Mouse (Mus musculus) thymus, postnatal 25 days (tissue): ENCODE results near the gene Shoc2.

Source experiments
- DNase-seq: peaks from one replicate; pipeline ENCODE4 v3.0.0; 2022

Gene Shoc2

GRCm38 (mm10) chr19:54039441-54039840 lies 95.3 kb downstream of the Shoc2 start:
- DNase-seq: no peak

- DNase-seq: no peak
These were observed 96.4 kb downstream of the Shoc2 start for GRCm38 (mm10) chr19:54040356-54041028.

- DNase-seq: no peak
These were observed 96.9 kb downstream of the Shoc2 start for GRCm38 (mm10) chr19:54041029-54041367.

GRCm38 (mm10) chr19:54043851-54044250 lies 99.7 kb downstream of the Shoc2 start, which contains the start of gene Adra2a:
Adra2a (plus strand) TSS chr19:54044151.
- no peak for DNase-seq

- DNase-seq: peak; percentile 50
These were observed 100.6 kb downstream of the Shoc2 start for GRCm38 (mm10) chr19:54044507-54045371.

GRCm38 (mm10) chr19:54045412-54045811 lies 101.3 kb downstream of the Shoc2 start:
- no peak for DNase-seq

GRCm38 (mm10) chr19:54045931-54046683 lies 102.0 kb downstream of the Shoc2 start:
- DNase-seq: peak; percentile 12

GRCm38 (mm10) chr19:54046684-54047070 lies 102.6 kb downstream of the Shoc2 start:
- no peak for DNase-seq

GRCm38 (mm10) chr19:54047386-54048050 lies 103.4 kb downstream of the Shoc2 start:
- no peak for DNase-seq

GRCm38 (mm10) chr19:54048161-54048885 lies 104.2 kb downstream of the Shoc2 start:
- no peak for DNase-seq

- no peak for DNase-seq
These were observed 107.5 kb downstream of the Shoc2 start for GRCm38 (mm10) chr19:54051651-54052050.

- no peak for DNase-seq
These were observed 111.7 kb downstream of the Shoc2 start for GRCm38 (mm10) chr19:54055845-54056244.

GRCm38 (mm10) chr19:54068447-54068846 lies 124.3 kb downstream of the Shoc2 start:
- no peak for DNase-seq

- DNase-seq: no peak
These were observed 126.4 kb downstream of the Shoc2 start for GRCm38 (mm10) chr19:54070521-54070920.

- no peak for DNase-seq
These were observed 128.2 kb downstream of the Shoc2 start for GRCm38 (mm10) chr19:54072233-54072800.

GRCm38 (mm10) chr19:54076362-54077349 lies 132.6 kb downstream of the Shoc2 start:
- DNase-seq: no peak

- DNase-seq: no peak
These were observed 137.2 kb downstream of the Shoc2 start for GRCm38 (mm10) chr19:54081303-54081702.

GRCm38 (mm10) chr19:54081716-54082165 lies 137.6 kb downstream of the Shoc2 start:
- DNase-seq: no peak
